Mouse (Mus musculus) telencephalon, adult 2 months (tissue): ENCODE data around the gene Pknox2.

Experiments used
- DNase-seq: peaks from one replicate; pipeline ENCODE4 v3.0.0-alpha.2; 2011; ENCODE audit warnings: low read depth, low spot score

The Pknox2 gene

GRCm38 (mm10) chr9:37051669-37052068 is 95.5 kb downstream of the Pknox2 start:
- no peak for DNase-seq

GRCm38 (mm10) chr9:37047490-37047889 is 99.7 kb downstream of the Pknox2 start:
- no peak for DNase-seq

GRCm38 (mm10) chr9:37045875-37046274 is 101.3 kb downstream of the Pknox2 start:
- no peak for DNase-seq

GRCm38 (mm10) chr9:37044165-37044564 is 103.0 kb downstream of the Pknox2 start:
- no peak for DNase-seq

GRCm38 (mm10) chr9:37038859-37039258 is 108.3 kb downstream of the Pknox2 start:
- no peak for DNase-seq

- no peak for DNase-seq
These were observed 108.8 kb downstream of the Pknox2 start for GRCm38 (mm10) chr9:37038445-37038844.

GRCm38 (mm10) chr9:37037405-37037804 is 109.8 kb downstream of the Pknox2 start:
- no peak for DNase-seq

- no peak for DNase-seq
These were observed 112.0 kb downstream of the Pknox2 start for GRCm38 (mm10) chr9:37035248-37035647.

GRCm38 (mm10) chr9:37034316-37034715 is 112.9 kb downstream of the Pknox2 start:
- DNase-seq: peak; percentile 51

- no peak for DNase-seq
These were observed 116.6 kb downstream of the Pknox2 start for GRCm38 (mm10) chr9:37030347-37031213.

- DNase-seq: no peak
These were observed 117.3 kb downstream of the Pknox2 start for GRCm38 (mm10) chr9:37029811-37030346.

- no peak for DNase-seq
These were observed 119.2 kb downstream of the Pknox2 start for GRCm38 (mm10) chr9:37027825-37028575.

- DNase-seq: no peak
These were observed 121.3 kb downstream of the Pknox2 start for GRCm38 (mm10) chr9:37025913-37026312.

- no peak for DNase-seq
These were observed 125.5 kb downstream of the Pknox2 start for GRCm38 (mm10) chr9:37021586-37022230.

- DNase-seq: peak; percentile 80
These were observed 129.1 kb downstream of the Pknox2 start for GRCm38 (mm10) chr9:37018154-37018553.

- DNase-seq: no peak
These were observed 130.0 kb downstream of the Pknox2 start for GRCm38 (mm10) chr9:37017169-37017568.

- no peak for DNase-seq
These were observed 131.0 kb downstream of the Pknox2 start for GRCm38 (mm10) chr9:37016165-37016564.

GRCm38 (mm10) chr9:37013565-37013964 is 133.6 kb downstream of the Pknox2 start:
- no peak for DNase-seq

GRCm38 (mm10) chr9:37008090-37008489 is 139.1 kb downstream of the Pknox2 start:
- no peak for DNase-seq

GRCm38 (mm10) chr9:37004676-37005075 is 142.5 kb downstream of the Pknox2 start:
- no peak for DNase-seq

GRCm38 (mm10) chr9:37001935-37002535 is 145.2 kb downstream of the Pknox2 start:
- no peak for DNase-seq
